Mouse (Mus musculus) kidney, embryonic 16.5 days (tissue): ENCODE measurements around the gene Cacna1c. TPM values are rescaled to one million over a fixed set of nuclear protein-coding genes. Genes with fewer than 3 reads are reported as not detected.
A peak's percentile ranks its signal among the peaks of the same experiment; 100 is the strongest.

ENCODE experiments used
- ATAC-seq: fragments of 200-750 bp; cut with Nextera tagmentation; 2 replicates; pipeline ENCODE4 v1.8.0; 2017; ENCODE audit warnings: moderate TSS enrichment; ENCODE audit not compliant: low FRiP score, low TSS enrichment
- H3K27ac ChIP-seq: fragments of 300-500 bp; sonication (generic); 2 replicates; pipeline ENCODE4 v1.5.1; 2014; ENCODE audit warnings: low read length
- H3K27me3 ChIP-seq: fragments of 300-500 bp; sonication (generic); 2 replicates; pipeline ENCODE4 v1.6.1; 2014; ENCODE audit warnings: low read length, control low read depth, mixed read lengths; ENCODE audit not compliant: insufficient read depth
- H3K36me3 ChIP-seq: fragments of 300-500 bp; sonication (generic); 2 replicates; pipeline ENCODE4 v1.6.1; 2014; ENCODE audit warnings: low read length, control low read depth, mixed read lengths; ENCODE audit not compliant: insufficient read depth
- H3K4me1 ChIP-seq: fragments of 300-500 bp; sonication (generic); 2 replicates; pipeline ENCODE4 v1.6.1; 2014; ENCODE audit warnings: low read length, control low read depth, mixed read lengths; ENCODE audit not compliant: insufficient read depth
- H3K4me2 ChIP-seq: fragments of 300-500 bp; sonication (generic); replicated peaks from 2 replicates; pipeline ENCODE4 v1.6.1; 2014; ENCODE audit warnings: low read depth, low read length
- H3K4me3 ChIP-seq: fragments of 300-500 bp; sonication (generic); 2 replicates; pipeline ENCODE4 v1.5.1; 2014; ENCODE audit warnings: mild to moderate bottlenecking, low read length
- H3K9ac ChIP-seq: fragments of 300-500 bp; sonication (generic); replicated peaks from 2 replicates; pipeline ENCODE4 v1.6.1; 2014; ENCODE audit warnings: low read length
- H3K9me3 ChIP-seq: fragments of 300-500 bp; sonication (generic); 2 replicates; pipeline ENCODE4 v1.6.1; 2016; ENCODE audit warnings: low read length, control low read depth
- WGBS: fragments of 180-500 bp; shearing (Covaris S2); extraction: QIAGEN DNeasy Blood & Tissue Kit; methylation state at CpG from one replicate; pipeline ENCODE4 v1.1.7; 2014; 5-methylcytosine and 5-hydroxymethylcytosine counted together
- polyA plus RNA-seq: library from polyadenylated mRNA; unstranded; fragments of >200 nt; fragmentation: Nextera tagmentation; extraction: Ambion mirVana; gene quantifications from 2 replicates; pipeline ENCODE4 v1.2.1, GENCODE M21; 2015

Gene Cacna1c
- polyA plus RNA-seq, 1 experiment from 2014 or later = 1.4 TPM

- Histone ChIP-seq H3K27me3 (peaks cover 48% of the 10 kb centered on the region), H3K9ac (peak overlapping the region; percentile 73), H3K27ac (peak overlapping the region; percentile 32; the same call in 1 of the 2 replicates), H3K4me3 (peak overlapping the region; percentile 64), H3K9me3 (no peaks in the 10 kb centered on the region), H3K36me3 (no peaks in the 10 kb centered on the region), H3K4me2 (peak overlapping the region; percentile 99), H3K4me1 (peaks cover 11% of the 10 kb centered on the region)
- ATAC-seq = peak; percentile 13; the same call in 1 of the 2 replicates
- under 1% methylated on average over 60 of the region's 69 CpGs for WGBS
Measured at GRCm38 (mm10) chr6:119107140-119107855, 88.9 kb downstream of the Cacna1c start.

GRCm38 (mm10) chr6:119106726-119107125 is 89.5 kb downstream of the Cacna1c start:
- no peak for ATAC-seq
- H3K4me3 ChIP-seq = peak overlapping the region; percentile 64
- H3K36me3 ChIP-seq = no peaks in the 10 kb centered on the region
- 20% methylated on average over 7 of the region's 7 CpGs for WGBS
- H3K9ac ChIP-seq = 0 out of 2 replicates have a peak overlapping the region, but pooled peaks have one; percentile 36
- no peaks in the 10 kb centered on the region for H3K9me3 ChIP-seq
- peaks cover 11% of the 10 kb centered on the region for H3K4me1 ChIP-seq
- H3K27me3 ChIP-seq = peaks cover 46% of the 10 kb centered on the region
- peak overlapping the region; percentile 99 for H3K4me2 ChIP-seq
- H3K27ac ChIP-seq = no peak overlapping the region

- Histone ChIP-seq H3K9me3 (no peaks in the 10 kb centered on the region), H3K27me3 (peaks cover 46% of the 10 kb centered on the region), H3K36me3 (no peaks in the 10 kb centered on the region), H3K4me2 (no peak overlapping the region), H3K27ac (no peak overlapping the region), H3K9ac (no peak overlapping the region), H3K4me3 (no peak overlapping the region; the same call in 1 of the 2 replicates), H3K4me1 (peaks cover 11% of the 10 kb centered on the region)
- no peak for ATAC-seq
- 20% methylated on average over 11 of the region's 11 CpGs for WGBS
Measured at GRCm38 (mm10) chr6:119105651-119106595, 90.3 kb downstream of the Cacna1c start.

GRCm38 (mm10) chr6:119104246-119104645 is 92.0 kb downstream of the Cacna1c start:
- Histone ChIP-seq H3K27ac (no peak overlapping the region), H3K36me3 (no peaks in the 10 kb centered on the region), H3K27me3 (peaks cover 37% of the 10 kb centered on the region), H3K9me3 (no peaks in the 10 kb centered on the region), H3K4me2 (no peak overlapping the region), H3K4me3 (no peak overlapping the region), H3K9ac (no peak overlapping the region), H3K4me1 (peaks cover 11% of the 10 kb centered on the region)
- 38% methylated on average over 8 of the region's 8 CpGs for WGBS
- ATAC-seq = no peak

- Histone ChIP-seq H3K27me3 (peaks cover 35% of the 10 kb centered on the region), H3K4me1 (peaks cover 9% of the 10 kb centered on the region; the same call in 1 of the 2 replicates), H3K9ac (no peak overlapping the region), H3K4me3 (no peak overlapping the region), H3K27ac (no peak overlapping the region), H3K36me3 (no peaks in the 10 kb centered on the region), H3K9me3 (no peaks in the 10 kb centered on the region), H3K4me2 (no peak overlapping the region)
- no peak for ATAC-seq
- WGBS = 88% methylated on average over 9 of the region's 9 CpGs
Measured at GRCm38 (mm10) chr6:119102936-119103335, 93.3 kb downstream of the Cacna1c start.

GRCm38 (mm10) chr6:119099333-119099732 is 96.9 kb downstream of the Cacna1c start:
- Histone ChIP-seq H3K27me3 (peaks cover under 1% of the 10 kb centered on the region; the same call in 1 of the 2 replicates), H3K9me3 (no peaks in the 10 kb centered on the region), H3K4me2 (no peak overlapping the region), H3K9ac (no peak overlapping the region), H3K4me1 (no peaks in the 10 kb centered on the region), H3K36me3 (no peaks in the 10 kb centered on the region), H3K27ac (no peak overlapping the region), H3K4me3 (no peak overlapping the region)
- ATAC-seq = no peak
- 80% methylated on average over 2 of the region's 2 CpGs for WGBS

GRCm38 (mm10) chr6:119096481-119096880 is 99.7 kb downstream of the Cacna1c start:
- H3K36me3 ChIP-seq = no peaks in the 10 kb centered on the region
- ATAC-seq = no peak
- H3K4me3 ChIP-seq = no peak overlapping the region
- no peak overlapping the region for H3K9ac ChIP-seq
- H3K9me3 ChIP-seq = no peaks in the 10 kb centered on the region
- H3K4me2 ChIP-seq = no peak overlapping the region
- no peaks in the 10 kb centered on the region for H3K27me3 ChIP-seq
- WGBS = 64% methylated on average over 7 of the region's 7 CpGs
- H3K4me1 ChIP-seq = no peaks in the 10 kb centered on the region
- H3K27ac ChIP-seq = no peak overlapping the region

- no peaks in the 10 kb centered on the region for H3K36me3 ChIP-seq
- no peak overlapping the region for H3K27ac ChIP-seq
- ATAC-seq = no peak
- H3K4me1 ChIP-seq = no peaks in the 10 kb centered on the region
- no peak overlapping the region for H3K9ac ChIP-seq
- H3K4me2 ChIP-seq = no peak overlapping the region
- 73% methylated on average over 6 of the region's 6 CpGs for WGBS
- H3K4me3 ChIP-seq = no peak overlapping the region
- no peaks in the 10 kb centered on the region for H3K27me3 ChIP-seq
- H3K9me3 ChIP-seq = no peaks in the 10 kb centered on the region
Measured at GRCm38 (mm10) chr6:119095081-119095480, 101.1 kb downstream of the Cacna1c start.

GRCm38 (mm10) chr6:119089173-119089572 is 107.0 kb downstream of the Cacna1c start:
- no peaks in the 10 kb centered on the region for H3K27me3 ChIP-seq

More at GRCm38 (mm10) chr6:119089173-119089572, 107.0 kb downstream of the Cacna1c start:
- H3K4me3 ChIP-seq = no peak overlapping the region
- H3K27ac ChIP-seq = no peak overlapping the region
- H3K36me3 ChIP-seq = no peaks in the 10 kb centered on the region
- no peak overlapping the region for H3K9ac ChIP-seq
- ATAC-seq = no peak
- H3K4me1 ChIP-seq = peaks cover 10% of the 10 kb centered on the region; the same call in 1 of the 2 replicates
- no peaks in the 10 kb centered on the region for H3K9me3 ChIP-seq
- no peak overlapping the region for H3K4me2 ChIP-seq
- WGBS = 59% methylated on average over 8 of the region's 8 CpGs
